Mouse (Mus musculus) spleen, adult 2 months (tissue): ENCODE results near the gene Stx16. TPM values are rescaled to one million over a fixed set of nuclear protein-coding genes. Genes with fewer than 3 reads are reported as not detected.

ENCODE experiments used
- DNase-seq, 2 experiments: peaks; one replicate each; pipeline versions ENCODE4 v3.0.0 to v3.0.0-alpha.2; 2012 to 2021; ENCODE audit warnings: low spot score in 2 of 2, low read depth in 1 of 2
- H3K27ac ChIP-seq: fragments of 200-500 bp; 2 replicates; pipeline ENCODE4 v1.5.1; 2012; ENCODE audit warnings: low read length, inconsistent platforms; ENCODE audit not compliant: insufficient read depth
- H3K27me3 ChIP-seq: fragments of 200-500 bp; 2 replicates; pipeline ENCODE4 v1.6.1; 2012; ENCODE audit warnings: mild to moderate bottlenecking, moderate library complexity, low read length, inconsistent platforms; ENCODE audit not compliant: control insufficient read depth, insufficient read depth
- H3K36me3 ChIP-seq: fragments of 200-500 bp; 2 replicates; pipeline ENCODE4 v1.6.1; 2012; ENCODE audit warnings: mild to moderate bottlenecking, low read length, inconsistent platforms; ENCODE audit not compliant: control insufficient read depth, insufficient read depth
- H3K4me1 ChIP-seq: fragments of 200-500 bp; 2 replicates; pipeline ENCODE4 v1.6.1; 2011; ENCODE audit warnings: inconsistent platforms; ENCODE audit not compliant: control insufficient read depth, insufficient read depth, insufficient read length
- H3K4me3 ChIP-seq: fragments of 200-500 bp; 2 replicates; pipeline ENCODE4 v1.5.1; 2011; ENCODE audit warnings: mild to moderate bottlenecking, inconsistent platforms; ENCODE audit not compliant: insufficient read depth, insufficient read length; ENCODE audit errors: extremely low read depth
- CTCF ChIP-seq: fragments of 200-500 bp; IDR thresholded peaks from 2 replicates; pipeline ENCODE4 v1.5.1; 2011; ENCODE audit warnings: mild to moderate bottlenecking, inconsistent platforms; ENCODE audit not compliant: insufficient read depth, insufficient read length, insufficient replicate concordance; ENCODE audit errors: extremely low read depth
- POLR2A ChIP-seq: fragments of 200-500 bp; IDR thresholded peaks from 2 replicates; pipeline ENCODE4 v1.6.1; 2011; ENCODE audit warnings: low read depth, low read length, inconsistent platforms
- WGBS: fragments of 180-500 bp; shearing (Covaris S2); methylation state at CpG from one replicate; pipeline ENCODE4 v1.1.7; 2018; 5-methylcytosine and 5-hydroxymethylcytosine counted together
- polyA plus RNA-seq: library from polyadenylated mRNA; depleted of rRNA; stranded (reverse); fragments of >200 nt; gene quantifications from 2 replicates; pipeline ENCODE4 v1.2.3, GENCODE M21; 2012

Stx16 gene
- polyA plus RNA-seq, 1 experiment, result 36.0 TPM

DNA sequence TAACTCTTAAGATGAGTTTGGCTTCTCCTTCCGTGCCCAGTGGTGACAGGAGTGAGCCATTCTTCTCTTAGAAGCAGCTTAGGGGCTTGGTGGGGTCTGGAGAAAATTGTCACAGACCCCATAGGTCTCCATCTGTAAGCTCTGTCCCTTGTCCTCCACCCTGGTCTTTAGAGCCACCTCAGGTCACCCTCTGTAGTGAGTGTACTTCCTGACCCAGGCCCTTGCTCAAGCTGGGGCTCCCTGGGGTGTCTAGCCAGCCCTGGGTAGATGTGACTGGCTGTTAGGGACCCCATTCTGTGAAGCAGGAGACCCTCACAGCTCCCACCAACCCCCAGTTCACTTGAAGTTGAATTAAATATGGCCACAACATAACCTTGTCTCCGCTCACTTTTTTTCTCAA, 46.2 kb downstream of the Stx16 start:
- no peak overlapping the region for H3K4me3 ChIP-seq
- no peak for DNase-seq
- H3K4me1 ChIP-seq, result no peaks in the 10 kb centered on the region
- peaks cover 44% of the 10 kb centered on the region for H3K36me3 ChIP-seq
- no peaks in the 10 kb centered on the region for H3K27me3 ChIP-seq
- no peak overlapping the region for H3K27ac ChIP-seq
- TF ChIP-seq POLR2A (no peak), CTCF (no peak)
- 92% methylated on average over 2 of the region's 2 CpGs for WGBS

- no peak for DNase-seq
- no peaks in the 10 kb centered on the region for H3K4me1 ChIP-seq
- no peak overlapping the region for H3K4me3 ChIP-seq
- no peaks in the 10 kb centered on the region for H3K27me3 ChIP-seq
- 93% methylated on average over 3 of the region's 3 CpGs for WGBS
- TF ChIP-seq POLR2A (no peak), CTCF (no peak)
- H3K36me3 ChIP-seq, result peaks cover 39% of the 10 kb centered on the region
- H3K27ac ChIP-seq, result no peak overlapping the region
Observed at GRCm38 (mm10) chr2:174123731-174124130, 47.6 kb downstream of the Stx16 start.

DNA sequence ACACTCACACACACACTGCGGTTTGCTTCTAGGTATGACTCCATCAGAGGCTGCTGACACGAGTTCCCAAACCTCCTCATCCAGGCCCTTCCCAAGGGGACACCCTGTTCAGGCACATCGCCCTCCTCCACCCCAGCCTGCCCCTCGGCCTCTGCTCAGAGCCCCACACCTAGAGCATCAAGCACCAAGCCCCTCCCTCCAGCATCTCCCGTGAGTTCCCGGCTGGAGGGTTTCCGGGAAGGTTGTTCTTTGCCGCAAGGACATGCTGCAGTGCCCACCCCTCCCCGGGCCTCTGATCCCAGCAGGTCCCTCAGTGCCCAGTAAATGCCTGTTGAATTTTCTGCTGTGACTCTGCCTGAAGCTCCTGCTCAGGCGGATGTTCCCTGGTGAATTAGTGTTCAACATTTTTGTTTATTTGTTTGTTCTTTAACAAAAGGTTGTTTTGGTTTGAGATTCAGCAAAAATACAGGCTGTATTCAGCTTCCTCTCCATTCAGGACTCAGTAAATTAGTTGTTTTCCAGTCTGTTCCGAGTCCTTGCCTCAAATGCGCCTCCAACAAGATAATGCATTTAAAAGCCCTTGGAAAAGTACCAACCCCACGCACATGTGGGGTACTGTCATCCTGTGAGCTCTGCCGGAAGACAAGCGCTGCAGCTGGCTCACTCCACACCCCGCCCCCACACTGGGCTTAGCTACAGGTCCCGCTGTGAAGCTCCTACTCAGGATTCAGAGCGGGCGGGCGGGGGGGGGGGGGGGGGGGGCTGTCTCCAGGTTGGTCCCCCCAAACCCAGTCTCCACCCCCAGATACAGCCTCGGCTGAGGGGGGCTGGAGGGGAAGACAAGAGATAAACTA, 50.6 kb downstream of the Stx16 start:
- Histone ChIP-seq H3K27me3 (no peaks in the 10 kb centered on the region), H3K36me3 (peaks cover 14% of the 10 kb centered on the region), H3K4me3 (no peak overlapping the region), H3K27ac (no peak overlapping the region), H3K4me1 (no peaks in the 10 kb centered on the region)
- no peak for TF ChIP-seq POLR2A
- TF ChIP-seq CTCF, result no peak
- no peak for DNase-seq
- WGBS, result 11% methylated on average over 21 of the region's 21 CpGs

- no peaks in the 10 kb centered on the region for H3K4me1 ChIP-seq
- WGBS, result 65% methylated on average over 6 of the region's 6 CpGs
- DNase-seq, result no peak
- no peak overlapping the region for H3K4me3 ChIP-seq
- H3K27ac ChIP-seq, result no peak overlapping the region
- H3K36me3 ChIP-seq, result peaks cover 8% of the 10 kb centered on the region
- no peaks in the 10 kb centered on the region for H3K27me3 ChIP-seq
- TF ChIP-seq CTCF, result no peak
- no peak for TF ChIP-seq POLR2A
Observed at GRCm38 (mm10) chr2:174127376-174127713, 51.2 kb downstream of the Stx16 start.

GRCm38 (mm10) chr2:174128926-174129325, 52.8 kb downstream of the Stx16 start:
- WGBS, result 86% methylated on average over 6 of the region's 6 CpGs
- Histone ChIP-seq H3K4me1 (no peaks in the 10 kb centered on the region), H3K4me3 (no peak overlapping the region), H3K27ac (no peak overlapping the region), H3K36me3 (no peaks in the 10 kb centered on the region), H3K27me3 (no peaks in the 10 kb centered on the region)
- TF ChIP-seq CTCF (no peak), POLR2A (no peak)
- DNase-seq, result no peak

GRCm38 (mm10) chr2:174130468-174131097, 54.5 kb downstream of the Stx16 start:
- 84% methylated on average over 8 of the region's 8 CpGs for WGBS
- no peak overlapping the region for H3K4me3 ChIP-seq
- no peak overlapping the region for H3K27ac ChIP-seq
- DNase-seq, result no peak
- no peaks in the 10 kb centered on the region for H3K36me3 ChIP-seq
- H3K4me1 ChIP-seq, result no peaks in the 10 kb centered on the region
- no peak for TF ChIP-seq POLR2A
- TF ChIP-seq CTCF, result no peak
- H3K27me3 ChIP-seq, result no peaks in the 10 kb centered on the region
